Mouse (Mus musculus) kidney, adult 2 months (tissue): ENCODE results near the gene Ldb2.

ENCODE experiments used
- CTCF ChIP-seq: fragments of 200-500 bp; conservative IDR thresholded peaks from 2 replicates; pipeline ENCODE4 v1.5.1; 2011; ENCODE audit warnings: low read depth, mild to moderate bottlenecking, control low read depth, low read length, moderate library complexity, mixed read lengths; ENCODE audit not compliant: insufficient read depth, insufficient read length
- POLR2A ChIP-seq: fragments of 200-500 bp; IDR thresholded peaks from one replicate; pipeline ENCODE4 v1.6.1; 2011; ENCODE audit warnings: low read depth, low read length, control low read depth

DNA sequence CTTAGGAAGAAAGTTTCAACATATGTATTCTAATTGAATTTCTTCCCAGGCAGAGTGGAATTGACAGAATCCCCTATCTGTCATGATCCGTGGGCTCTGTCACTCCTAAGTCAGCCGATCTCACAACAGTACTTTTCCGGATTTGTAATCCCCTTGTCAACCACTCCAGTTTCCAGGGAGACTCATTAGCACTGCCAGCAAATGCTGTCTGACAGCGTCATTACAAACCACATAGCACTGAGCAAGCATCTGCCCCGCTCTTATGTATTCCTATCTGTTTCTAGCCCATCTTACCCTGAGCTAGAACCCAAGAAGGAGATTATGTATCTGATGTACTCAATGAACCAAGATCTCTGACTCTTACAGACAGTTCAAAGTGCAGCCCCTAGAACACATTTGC is 105.8 kb downstream of the Ldb2 start:
- TF ChIP-seq CTCF (no peak), POLR2A (no peak)
